Mouse (Mus musculus) thymus, adult 2 months (tissue): Measurements from ENCODE around the gene Svbp. TPM values are rescaled to one million over a fixed set of nuclear protein-coding genes. Genes with fewer than 3 reads are reported as not detected.
A peak's percentile ranks its signal among the peaks of the same experiment; 100 is the strongest.

Source experiments
- DNase-seq: peaks from one replicate; pipeline ENCODE4 v3.0.0; 2021
- H3K27ac ChIP-seq: fragments of 200-500 bp; 2 replicates; pipeline ENCODE4 v1.5.1; 2012; ENCODE audit warnings: low read length, control low read depth; ENCODE audit not compliant: control insufficient read depth, insufficient read depth
- H3K27me3 ChIP-seq: fragments of 200-500 bp; 2 replicates; pipeline ENCODE4 v1.6.1; 2012; ENCODE audit warnings: mild to moderate bottlenecking, low read length, moderate library complexity, mixed read lengths; ENCODE audit not compliant: control insufficient read depth, insufficient read depth
- H3K36me3 ChIP-seq: fragments of 200-500 bp; 2 replicates; pipeline ENCODE4 v1.6.1; 2012; ENCODE audit warnings: mild to moderate bottlenecking, low read length, moderate library complexity; ENCODE audit not compliant: control insufficient read depth, insufficient read depth
- H3K4me1 ChIP-seq: fragments of 200-500 bp; replicated peaks from 2 replicates; pipeline ENCODE4 v1.6.1; 2012; ENCODE audit warnings: low read length; ENCODE audit not compliant: control insufficient read depth, insufficient read depth
- H3K4me3 ChIP-seq: fragments of 200-500 bp; 2 replicates; pipeline ENCODE4 v1.5.1; 2012; ENCODE audit warnings: mild to moderate bottlenecking, low read length, control low read depth, moderate library complexity; ENCODE audit not compliant: control insufficient read depth, insufficient read depth
- CTCF ChIP-seq: fragments of 200-500 bp; IDR thresholded peaks from 2 replicates; pipeline ENCODE4 v1.5.1; 2012; ENCODE audit warnings: mild to moderate bottlenecking, control low read depth, low read length, moderate library complexity, borderline replicate concordance; ENCODE audit not compliant: control insufficient read depth, poor library complexity, insufficient read depth; ENCODE audit errors: extremely low read depth
- POLR2A ChIP-seq: fragments of 200-500 bp; IDR thresholded peaks from 2 replicates; pipeline ENCODE4 v1.6.1; 2012; ENCODE audit warnings: mild to moderate bottlenecking, low read length, control low read depth, moderate library complexity; ENCODE audit not compliant: control insufficient read depth, poor library complexity, insufficient read depth; ENCODE audit errors: extremely low read depth
- WGBS: fragments of 180-500 bp; shearing (Covaris S2); methylation state at CpG from one replicate; pipeline ENCODE4 v1.1.7; 2018; 5-methylcytosine and 5-hydroxymethylcytosine counted together
- polyA plus RNA-seq: library from polyadenylated mRNA; depleted of rRNA; stranded (reverse); fragments of >200 nt; gene quantifications from 2 replicates; pipeline ENCODE4 v1.2.3, GENCODE M21; 2012

Svbp gene
- polyA plus RNA-seq, 1 experiment = 59.8 TPM

GRCm38 (mm10) chr4:119224534-119224933, 29.4 kb downstream of the Svbp start:
- DNase-seq = no peak
- WGBS = 97% methylated on average over 3 of the region's 3 CpGs

DNA sequence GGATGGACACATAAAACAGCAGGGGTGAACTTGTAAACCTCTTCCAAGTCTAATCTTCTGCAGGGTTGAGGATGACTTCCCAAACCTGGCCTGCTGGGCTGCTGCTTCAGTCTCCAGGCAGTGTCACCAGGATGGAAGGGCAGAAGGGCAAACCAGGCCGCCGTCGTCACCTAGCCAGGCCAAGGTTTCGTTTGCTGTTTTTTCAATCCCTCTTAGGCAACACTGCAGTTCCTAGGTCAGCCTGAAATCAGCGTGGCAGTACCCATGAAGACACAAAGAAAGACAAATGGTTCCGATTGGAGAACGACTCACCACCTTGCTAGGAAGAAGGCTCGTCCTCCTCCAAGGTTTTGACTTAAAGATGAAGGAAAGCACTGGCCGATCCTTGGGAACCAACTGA, 30.6 kb downstream of the Svbp start:
- Histone ChIP-seq H3K27ac (no peak overlapping the region), H3K36me3 (peaks cover 14% of the 10 kb centered on the region), H3K27me3 (no peaks in the 10 kb centered on the region), H3K4me3 (no peak overlapping the region), H3K4me1 (no peaks in the 10 kb centered on the region)
- no peak for DNase-seq
- no peak for TF ChIP-seq POLR2A
- WGBS = 95% methylated on average over 9 of the region's 9 CpGs

More at GRCm38 (mm10) chr4:119224534-119224933, 29.4 kb downstream of the Svbp start:
- TF ChIP-seq CTCF (no peak), POLR2A (no peak)
- Histone ChIP-seq H3K27me3 (no peaks in the 10 kb centered on the region), H3K27ac (no peak overlapping the region), H3K4me3 (no peak overlapping the region), H3K4me1 (no peaks in the 10 kb centered on the region), H3K36me3 (peaks cover 14% of the 10 kb centered on the region)

DNA sequence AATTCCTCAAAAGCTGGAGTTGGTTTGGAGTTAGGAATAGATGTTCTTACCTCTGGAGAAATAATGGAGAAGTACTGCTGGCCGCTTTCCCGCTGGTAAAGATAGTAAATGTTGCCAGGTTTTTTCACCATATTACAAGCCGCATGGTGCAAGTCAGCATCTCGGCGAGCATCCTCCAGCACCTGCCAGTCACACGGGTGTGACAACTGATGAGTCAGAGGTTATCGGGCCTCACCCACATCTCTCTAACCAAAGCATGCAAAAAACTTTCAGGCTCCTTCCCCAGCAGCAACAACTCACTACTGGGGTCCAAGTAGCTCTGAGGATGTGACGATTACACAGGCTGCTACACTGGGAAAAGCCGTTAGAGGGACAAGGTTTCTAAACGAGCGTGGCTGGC, 31.6 kb downstream of the Svbp start:
- Histone ChIP-seq H3K36me3 (peaks cover 14% of the 10 kb centered on the region), H3K27me3 (no peaks in the 10 kb centered on the region), H3K4me3 (no peak overlapping the region), H3K27ac (no peak overlapping the region), H3K4me1 (no peaks in the 10 kb centered on the region)
- DNase-seq = no peak
- WGBS = 97% methylated on average over 11 of the region's 11 CpGs
- TF ChIP-seq CTCF (no peak), POLR2A (no peak)

DNA sequence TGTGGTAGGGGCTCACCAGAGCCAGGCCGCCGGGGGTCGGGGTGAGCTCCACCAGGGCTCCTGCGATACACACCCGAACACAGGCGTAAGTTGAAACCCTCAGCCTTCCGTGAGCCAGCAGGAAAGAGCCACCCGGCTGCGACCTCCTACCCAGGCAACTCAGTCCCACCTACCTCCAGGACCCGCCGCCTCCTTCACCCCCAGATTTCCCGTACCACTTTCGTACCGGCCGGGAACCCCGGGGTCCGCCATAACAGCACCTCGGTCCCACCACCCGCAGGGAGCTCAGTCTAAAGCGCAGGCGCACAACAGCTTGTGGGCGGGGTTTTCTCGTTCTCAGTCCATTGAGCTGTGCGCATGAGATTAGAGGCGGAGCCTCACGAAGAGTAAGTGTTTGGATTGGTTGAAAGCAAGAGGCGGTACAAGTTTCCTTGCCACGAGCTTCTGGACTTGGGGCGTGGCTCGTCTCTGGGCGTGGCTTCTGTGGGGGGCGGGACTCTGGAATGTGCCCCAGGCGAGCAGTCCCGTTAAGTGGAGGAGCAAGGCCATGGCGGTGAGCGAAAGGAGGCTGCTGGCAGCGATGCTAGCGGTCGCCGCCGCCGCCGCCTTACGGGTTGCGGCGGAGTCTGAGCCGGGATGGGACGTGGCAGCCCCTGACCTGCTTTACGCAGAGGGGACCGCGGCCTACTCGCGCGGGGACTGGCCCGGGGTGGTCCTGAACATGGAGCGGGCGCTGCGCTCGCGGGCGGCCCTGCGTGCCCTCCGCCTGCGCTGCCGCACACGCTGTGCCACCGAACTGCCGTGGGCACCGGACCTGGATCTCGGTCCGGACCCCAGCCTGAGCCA, 37.5 kb downstream of the Svbp start, which contains the start of the genes AU022252 and P3h1:
Gene AU022252, minus strand, starts transcription at position 303 of the 846 bp plus-strand sequence.
Gene P3h1, plus strand, starts transcription at position 506 of the 846 bp plus-strand sequence.
- under 1% methylated on average over 71 of the region's 71 CpGs for WGBS
- Histone ChIP-seq H3K4me1 (peaks cover 8% of the 10 kb centered on the region), H3K27ac (no peak within 1 kb of the TSS), H3K36me3 (no peaks in the 10 kb centered on the region), H3K27me3 (no peaks in the 10 kb centered on the region), H3K4me3 (peak within 1 kb of the TSS; percentile 56)
- TF ChIP-seq CTCF (peak; percentile 66; the same call in 1 of the 2 replicates), POLR2A (peak; percentile 83)
- peak; percentile 100 for DNase-seq

DNA sequence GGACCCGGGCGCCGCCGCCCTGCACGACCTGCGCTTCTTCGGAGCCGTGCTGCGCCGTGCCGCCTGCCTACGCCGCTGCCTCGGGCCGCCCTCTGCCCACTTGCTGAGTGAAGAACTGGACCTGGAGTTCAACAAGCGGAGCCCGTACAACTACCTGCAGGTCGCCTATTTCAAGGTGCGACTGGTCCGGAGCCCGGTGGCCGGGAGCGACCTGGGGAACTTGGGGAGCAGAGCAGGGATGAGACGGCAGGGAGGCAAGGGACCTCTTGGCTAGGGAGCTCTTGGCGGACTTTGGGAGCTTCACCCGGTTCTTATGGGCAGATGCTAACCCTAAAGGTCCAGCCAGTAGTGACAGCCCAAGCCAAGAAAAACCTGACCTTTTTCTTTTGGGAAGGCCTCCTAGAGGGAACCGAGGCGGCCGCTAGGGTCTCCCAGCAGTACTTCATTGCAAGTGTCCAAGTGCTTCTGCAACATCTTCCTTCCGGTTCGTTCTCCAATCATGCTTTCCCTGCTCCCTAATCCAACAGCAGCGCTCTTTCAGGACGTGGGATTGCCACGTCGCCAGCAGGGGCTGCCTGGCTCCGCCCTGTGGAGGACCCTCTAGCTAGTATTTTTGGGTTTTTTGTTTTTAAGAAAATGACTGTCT, 38.3 kb downstream of the Svbp start:
- DNase-seq = no peak

GRCm38 (mm10) chr4:119234348-119234747, 39.2 kb downstream of the Svbp start:
- TF ChIP-seq POLR2A (no peak), CTCF (no peak)
- Histone ChIP-seq H3K4me3 (no peak overlapping the region), H3K27ac (no peak overlapping the region), H3K4me1 (peaks cover 9% of the 10 kb centered on the region), H3K36me3 (no peaks in the 10 kb centered on the region), H3K27me3 (no peaks in the 10 kb centered on the region)
- no peak for DNase-seq
- 88% methylated on average over 3 of the region's 3 CpGs for WGBS

More for the DNA sequence above, 38.3 kb downstream of the Svbp start:
- TF ChIP-seq CTCF (no peak), POLR2A (no peak)
- H3K27me3 ChIP-seq = no peaks in the 10 kb centered on the region
- H3K36me3 ChIP-seq = no peaks in the 10 kb centered on the region
- no peak overlapping the region for H3K27ac ChIP-seq
- 3% methylated on average over 36 of the region's 36 CpGs for WGBS
- peaks cover 8% of the 10 kb centered on the region for H3K4me1 ChIP-seq
- peak overlapping the region; percentile 56 for H3K4me3 ChIP-seq
